Mouse (Mus musculus) liver, embryonic 16.5 days (tissue): ENCODE data around the gene Htatip2. TPM values are rescaled to one million over a fixed set of nuclear protein-coding genes. Genes with fewer than 3 reads are reported as not detected.
A peak's percentile ranks its signal among the peaks of the same experiment; 100 is the strongest.

Experiments used
- ATAC-seq: fragments of 200-750 bp; cut with Nextera tagmentation; 2 replicates; pipeline ENCODE4 v1.8.0; 2017; ENCODE audit warnings: low read depth, mild to moderate bottlenecking, moderate number of reproducible peaks, moderate library complexity
- H3K27ac ChIP-seq: fragments of 300-500 bp; sonication (generic); 2 replicates; pipeline ENCODE4 v1.5.1; 2014; ENCODE audit warnings: mild to moderate bottlenecking, low read length
- H3K27me3 ChIP-seq: fragments of 300-500 bp; sonication (generic); 2 replicates; pipeline ENCODE4 v1.6.1; 2014; ENCODE audit warnings: low read depth, low read length, mixed read lengths; ENCODE audit not compliant: control insufficient read depth, insufficient read depth
- H3K36me3 ChIP-seq: fragments of 300-500 bp; sonication (generic); 2 replicates; pipeline ENCODE4 v1.6.1; 2014; ENCODE audit warnings: mild to moderate bottlenecking; ENCODE audit not compliant: control insufficient read depth, insufficient read depth
- H3K4me1 ChIP-seq: fragments of 300-500 bp; sonication (generic); 2 replicates; pipeline ENCODE4 v1.6.1; 2014; ENCODE audit warnings: low read depth, low read length, mixed read lengths; ENCODE audit not compliant: control insufficient read depth
- H3K4me2 ChIP-seq: fragments of 300-500 bp; sonication (generic); 2 replicates; pipeline ENCODE4 v1.6.1; 2014; ENCODE audit warnings: low read depth, low read length, mixed read lengths
- H3K4me3 ChIP-seq: fragments of 300-500 bp; sonication (generic); 2 replicates; pipeline ENCODE4 v1.5.1; 2014; ENCODE audit warnings: low read depth, mild to moderate bottlenecking, low read length
- H3K9ac ChIP-seq: fragments of 300-500 bp; sonication (generic); 2 replicates; pipeline ENCODE4 v1.6.1; 2014; ENCODE audit warnings: low read depth, low read length
- H3K9me3 ChIP-seq: fragments of 300-500 bp; sonication (generic); replicated peaks from 2 replicates; pipeline ENCODE4 v1.6.1; 2016; ENCODE audit warnings: low read length; ENCODE audit not compliant: control insufficient read depth
- WGBS: fragments of 180-500 bp; shearing (Covaris S2); extraction: QIAGEN DNeasy Blood & Tissue Kit; methylation state at CpG from one replicate; pipeline ENCODE4 v1.1.7; 2014; ENCODE audit not compliant: insufficient replicate concordance; 5-methylcytosine and 5-hydroxymethylcytosine counted together
- polyA plus RNA-seq: library from polyadenylated mRNA; unstranded; fragments of >200 nt; fragmentation: Nextera tagmentation; extraction: Ambion mirVana; gene quantifications from 2 replicates; pipeline ENCODE4 v1.2.1, GENCODE M21; 2015

Htatip2 gene
- polyA plus RNA-seq, 1 experiment from 2014 or later: 31.9 TPM

- Histone ChIP-seq H3K4me2 (peak overlapping the region; percentile 51), H3K27ac (no peak overlapping the region), H3K9ac (no peak overlapping the region), H3K4me3 (peak overlapping the region; percentile 22), H3K27me3 (peaks cover 2% of the 10 kb centered on the region; the same call in 1 of the 2 replicates), H3K36me3 (no peaks in the 10 kb centered on the region), H3K9me3 (no peaks in the 10 kb centered on the region), H3K4me1 (no peaks in the 10 kb centered on the region; the same call in 1 of the 2 replicates)
- 24% methylated on average over 25 of the region's 25 CpGs for WGBS
- ATAC-seq: 0 out of 2 replicates have a peak, but pooled peaks have one; percentile 39
Measured at GRCm38 (mm10) chr7:49752730-49753506, 6.0 kb upstream of the Htatip2 start.

GRCm38 (mm10) chr7:49754767-49755166 lies 4.1 kb upstream of the Htatip2 start:
- Histone ChIP-seq H3K4me3 (no peak overlapping the region), H3K27me3 (peaks cover 2% of the 10 kb centered on the region; the same call in 1 of the 2 replicates), H3K4me2 (no peak overlapping the region), H3K4me1 (peaks cover 9% of the 10 kb centered on the region), H3K9me3 (no peaks in the 10 kb centered on the region), H3K36me3 (no peaks in the 10 kb centered on the region), H3K27ac (no peak overlapping the region), H3K9ac (no peak overlapping the region)
- no peak for ATAC-seq
- WGBS: 1% methylated on average over 9 of the region's 9 CpGs

- peaks cover 13% of the 10 kb centered on the region for H3K36me3 ChIP-seq
- WGBS: 62% methylated on average over 13 of the region's 13 CpGs
Measured at GRCm38 (mm10) chr7:49762605-49763004, 3.7 kb downstream of the Htatip2 start.

GRCm38 (mm10) chr7:49764011-49764716 lies 5.2 kb downstream of the Htatip2 start:
- WGBS: 29% methylated on average over 10 of the region's 10 CpGs
- peak overlapping the region; percentile 50 for H3K4me2 ChIP-seq
- peaks cover 51% of the 10 kb centered on the region for H3K4me1 ChIP-seq
- peaks cover 13% of the 10 kb centered on the region for H3K36me3 ChIP-seq
- H3K9me3 ChIP-seq: no peaks in the 10 kb centered on the region
- peak overlapping the region; percentile 21 for H3K4me3 ChIP-seq
- ATAC-seq: peak; percentile 77
- no peaks in the 10 kb centered on the region for H3K27me3 ChIP-seq
- peak overlapping the region; percentile 94 for H3K27ac ChIP-seq
- peak overlapping the region; percentile 52 for H3K9ac ChIP-seq

More at GRCm38 (mm10) chr7:49762605-49763004, 3.7 kb downstream of the Htatip2 start:
- Histone ChIP-seq H3K27me3 (no peaks in the 10 kb centered on the region), H3K9me3 (no peaks in the 10 kb centered on the region), H3K4me3 (peak overlapping the region; percentile 17; the same call in 1 of the 2 replicates), H3K27ac (peak overlapping the region; percentile 94), H3K9ac (peak overlapping the region; percentile 47; the same call in 1 of the 2 replicates), H3K4me1 (peaks cover 56% of the 10 kb centered on the region), H3K4me2 (peak overlapping the region; percentile 50)
- ATAC-seq: peak; percentile 58

GRCm38 (mm10) chr7:49766166-49766565 lies 7.3 kb downstream of the Htatip2 start:
- no peak for ATAC-seq
- Histone ChIP-seq H3K4me1 (peaks cover 33% of the 10 kb centered on the region), H3K27ac (no peak overlapping the region), H3K4me2 (no peak overlapping the region), H3K27me3 (no peaks in the 10 kb centered on the region), H3K9ac (no peak overlapping the region), H3K9me3 (no peaks in the 10 kb centered on the region), H3K4me3 (no peak overlapping the region), H3K36me3 (peaks cover 14% of the 10 kb centered on the region)
- WGBS: 84% methylated on average over 7 of the region's 7 CpGs

- Histone ChIP-seq H3K27ac (no peak overlapping the region), H3K36me3 (peaks cover 24% of the 10 kb centered on the region), H3K4me3 (no peak overlapping the region), H3K9ac (no peak overlapping the region), H3K27me3 (no peaks in the 10 kb centered on the region), H3K4me1 (peaks cover 17% of the 10 kb centered on the region), H3K4me2 (no peak overlapping the region), H3K9me3 (no peaks in the 10 kb centered on the region)
- no peak for ATAC-seq
- WGBS: 76% methylated on average over 9 of the region's 9 CpGs
Measured at GRCm38 (mm10) chr7:49768509-49768908, 9.6 kb downstream of the Htatip2 start.

- Histone ChIP-seq H3K36me3 (peaks cover 25% of the 10 kb centered on the region), H3K27me3 (no peaks in the 10 kb centered on the region), H3K9ac (no peak overlapping the region), H3K4me3 (no peak overlapping the region), H3K4me1 (peaks cover 12% of the 10 kb centered on the region), H3K27ac (no peak overlapping the region), H3K9me3 (no peaks in the 10 kb centered on the region), H3K4me2 (no peak overlapping the region)
- 83% methylated on average over 2 of the region's 2 CpGs for whole genome bisulfite sequencing
- no peak for ATAC-seq
Measured at GRCm38 (mm10) chr7:49774396-49774795, 15.5 kb downstream of the Htatip2 start.

GRCm38 (mm10) chr7:49777585-49777984 lies 18.7 kb downstream of the Htatip2 start:
- Histone ChIP-seq H3K27ac (no peak overlapping the region), H3K9ac (no peak overlapping the region), H3K36me3 (peaks cover 22% of the 10 kb centered on the region), H3K4me1 (peaks cover 18% of the 10 kb centered on the region), H3K4me2 (no peak overlapping the region), H3K27me3 (no peaks in the 10 kb centered on the region), H3K4me3 (no peak overlapping the region), H3K9me3 (no peaks in the 10 kb centered on the region)
- ATAC-seq: no peak
- WGBS: 32% methylated on average over 3 of the region's 3 CpGs
